Mouse (Mus musculus) cerebellum, postnatal 10 days (tissue): ENCODE data around the gene Tmem178.

Experiments used
- DNase-seq, 2 experiments: peaks; one replicate each; pipeline ENCODE4 v3.0.0; 2021; ENCODE audit warnings: mixed read lengths in 2 of 2

Gene Tmem178

GRCm38 (mm10) chr17:80944530-80945198 lies at the start of gene Tmem178:
Gene Tmem178 (plus strand): TSS chr17:80944632.
- DNase-seq = peak; percentile 74 to 79

- DNase-seq = no peak
These were observed 48.0 kb upstream of the Tmem178 start for GRCm38 (mm10) chr17:80896481-80896880.

GRCm38 (mm10) chr17:80897709-80898440 lies 46.6 kb upstream of the Tmem178 start:
- DNase-seq = no peak

GRCm38 (mm10) chr17:80899513-80900199 lies 44.8 kb upstream of the Tmem178 start:
- peak; percentile 66 to 78 for DNase-seq

GRCm38 (mm10) chr17:80900200-80900520 lies 44.3 kb upstream of the Tmem178 start:
- DNase-seq = no peak

- DNase-seq = no peak
These were observed 42.5 kb upstream of the Tmem178 start for GRCm38 (mm10) chr17:80901885-80902284.

- peak; percentile 70 to 77 for DNase-seq
These were observed 41.1 kb upstream of the Tmem178 start for GRCm38 (mm10) chr17:80903121-80903875.

GRCm38 (mm10) chr17:80904061-80904460 lies 40.4 kb upstream of the Tmem178 start:
- peak; percentile 57 to 71 for DNase-seq

GRCm38 (mm10) chr17:80915666-80916065 lies 28.8 kb upstream of the Tmem178 start:
- no peak for DNase-seq

- no peak for DNase-seq
These were observed 25.2 kb upstream of the Tmem178 start for GRCm38 (mm10) chr17:80919261-80919660.

- peak; percentile 81 to 87 for DNase-seq
These were observed 22.9 kb upstream of the Tmem178 start for GRCm38 (mm10) chr17:80921286-80922134.

- no peak for DNase-seq
These were observed 18.9 kb upstream of the Tmem178 start for GRCm38 (mm10) chr17:80925554-80925953.

GRCm38 (mm10) chr17:80927151-80927550 lies 17.3 kb upstream of the Tmem178 start:
- no peak for DNase-seq

- no peak for DNase-seq
These were observed 11.7 kb upstream of the Tmem178 start for GRCm38 (mm10) chr17:80932716-80933115.

GRCm38 (mm10) chr17:80933401-80934029 lies 10.9 kb upstream of the Tmem178 start:
- DNase-seq = no peak

- peak; percentile 83 to 89 for DNase-seq
These were observed 8.5 kb upstream of the Tmem178 start for GRCm38 (mm10) chr17:80935807-80936519.

GRCm38 (mm10) chr17:80936521-80936920 lies 7.9 kb upstream of the Tmem178 start:
- DNase-seq = peak in 1 of 2 experiments; percentile 49

GRCm38 (mm10) chr17:80939833-80940232 lies 4.6 kb upstream of the Tmem178 start:
- DNase-seq = no peak

GRCm38 (mm10) chr17:80941857-80942256 lies 2.6 kb upstream of the Tmem178 start:
- DNase-seq = no peak

GRCm38 (mm10) chr17:80943835-80944529 lies 450 bp upstream of the Tmem178 start:
- DNase-seq = peak; percentile 55 to 73
